Mouse (Mus musculus) liver, embryonic 14.5 days (tissue): ENCODE data around the gene Zranb3. TPM values are rescaled to one million over a fixed set of nuclear protein-coding genes. Genes with fewer than 3 reads are reported as not detected.
A peak's percentile ranks its signal among the peaks of the same experiment; 100 is the strongest.

Experiments used
- ATAC-seq: fragments of 200-750 bp; cut with Nextera tagmentation; 2 replicates; pipeline ENCODE4 v1.8.0; 2017; ENCODE audit warnings: moderate number of reproducible peaks, mild to moderate bottlenecking, moderate library complexity; ENCODE audit not compliant: insufficient read depth
- DNase-seq, 3 experiments: peaks; one replicate each; pipeline ENCODE4 v3.0.0-alpha.2; 2012 to 2013; ENCODE audit warnings: low read depth in 3 of 3, low spot score in 3 of 3
- H3K27ac ChIP-seq: fragments of 300-500 bp; sonication (generic); 2 replicates; pipeline ENCODE4 v1.5.1; 2014; ENCODE audit warnings: moderate library complexity, mild to moderate bottlenecking, control low read depth, inconsistent platforms
- H3K27me3 ChIP-seq: fragments of 300-500 bp; sonication (generic); 2 replicates; pipeline ENCODE4 v1.6.1; 2014; ENCODE audit warnings: mild to moderate bottlenecking, low read length, moderate library complexity; ENCODE audit not compliant: control insufficient read depth, insufficient read depth
- H3K36me3 ChIP-seq: fragments of 300-500 bp; sonication (generic); replicated peaks from 2 replicates; pipeline ENCODE4 v1.6.1; 2014; ENCODE audit warnings: low read depth; ENCODE audit not compliant: control insufficient read depth, insufficient read depth
- H3K4me1 ChIP-seq, 2 experiments: fragments of 200-500 bp in 1 of 2; fragments of 300-500 bp in 1 of 2; sonication (generic) in 1 of 2; replicated peaks; 2 replicates each; pipeline ENCODE4 v1.6.1; 2012 to 2014; ENCODE audit warnings: antibody characterized with exemption in 1 of 2, inconsistent platforms in 1 of 2, low read length in 1 of 2; ENCODE audit not compliant: control insufficient read depth in 2 of 2, insufficient read depth in 2 of 2
- H3K4me2 ChIP-seq: fragments of 300-500 bp; sonication (generic); 2 replicates; pipeline ENCODE4 v1.6.1; 2014; ENCODE audit warnings: low read depth, mild to moderate bottlenecking, control low read depth, moderate library complexity
- H3K4me3 ChIP-seq, 2 experiments: fragments of 200-500 bp in 1 of 2; fragments of 300-500 bp in 1 of 2; sonication (generic) in 1 of 2; 2 replicates each; pipeline ENCODE4 v1.5.1; 2012 to 2014; ENCODE audit warnings: low read depth in 2 of 2, low read length in 2 of 2, mild to moderate bottlenecking in 2 of 2, control low read depth in 1 of 2, inconsistent platforms in 1 of 2, moderate library complexity in 1 of 2; ENCODE audit not compliant: insufficient read depth in 1 of 2
- H3K9ac ChIP-seq: fragments of 300-500 bp; sonication (generic); replicated peaks from 2 replicates; pipeline ENCODE4 v1.6.1; 2014; ENCODE audit warnings: mild to moderate bottlenecking, control low read depth, moderate library complexity
- H3K9me3 ChIP-seq: fragments of 300-500 bp; sonication (generic); 2 replicates; pipeline ENCODE4 v1.6.1; 2016; ENCODE audit warnings: low read length, mixed read lengths; ENCODE audit not compliant: control insufficient read depth
- CTCF ChIP-seq: IDR thresholded peaks from 2 replicates; pipeline ENCODE4 v1.5.1; 2016; ENCODE audit warnings: antibody characterized with exemption, low read depth, control low read depth
- EP300 ChIP-seq: IDR thresholded peaks from 2 replicates; pipeline ENCODE4 v1.6.1; 2016; ENCODE audit warnings: antibody characterized with exemption, low read depth
- WGBS: fragments of 180-500 bp; shearing (Covaris S2); extraction: QIAGEN DNeasy Blood & Tissue Kit; methylation state at CpG from one replicate; pipeline ENCODE4 v1.1.7; 2014; ENCODE audit not compliant: insufficient replicate concordance; 5-methylcytosine and 5-hydroxymethylcytosine counted together
- polyA plus RNA-seq, 2 experiments: library from polyadenylated mRNA; depleted of rRNA in 1 of 2; stranded (reverse) in 1 of 2; unstranded in 1 of 2; fragments of >200 nt; fragmentation: Nextera tagmentation in 1 of 2; extraction: Ambion mirVana in 1 of 2; gene quantifications; 2 replicates each; pipeline versions ENCODE4 v1.2.1 to v1.2.3; 2012 to 2014

Gene Zranb3
- polyA plus RNA-seq, 2 experiments = 3.9 to 4.1 TPM

GRCm38 (mm10) chr1:127989876-127990731 lies 112.7 kb downstream of the Zranb3 start:
- DNase-seq (no peak), ATAC-seq (no peak)
- Histone ChIP-seq H3K4me1 (no peaks in the 10 kb centered on the region), H3K4me3 (no peak overlapping the region), H3K9ac (no peak overlapping the region), H3K4me2 (no peak overlapping the region), H3K9me3 (no peaks in the 10 kb centered on the region), H3K36me3 (no peaks in the 10 kb centered on the region), H3K27me3 (no peaks in the 10 kb centered on the region), H3K27ac (no peak overlapping the region)
- WGBS = 68% methylated on average over 9 of the region's 9 CpGs
- TF ChIP-seq CTCF (peak; percentile 36; the same call in 1 of the 2 replicates), EP300 (no peak)

- TF ChIP-seq CTCF (no peak), EP300 (no peak)
Measured at GRCm38 (mm10) chr1:127989387-127989786, 113.5 kb downstream of the Zranb3 start.

GRCm38 (mm10) chr1:127988246-127988645 lies 114.6 kb downstream of the Zranb3 start:
- ATAC-seq (no peak), DNase-seq (no peak)
- Histone ChIP-seq H3K27ac (no peak overlapping the region), H3K4me2 (no peak overlapping the region), H3K9ac (no peak overlapping the region), H3K4me3 (no peak overlapping the region), H3K9me3 (no peaks in the 10 kb centered on the region), H3K4me1 (no peaks in the 10 kb centered on the region), H3K36me3 (no peaks in the 10 kb centered on the region), H3K27me3 (no peaks in the 10 kb centered on the region)
- no peak for TF ChIP-seq EP300
- no peak for TF ChIP-seq CTCF
- 66% methylated on average over 3 of the region's 3 CpGs for WGBS

More at GRCm38 (mm10) chr1:127989387-127989786, 113.5 kb downstream of the Zranb3 start:
- Histone ChIP-seq H3K36me3 (no peaks in the 10 kb centered on the region), H3K27me3 (no peaks in the 10 kb centered on the region), H3K4me3 (no peak overlapping the region), H3K9ac (no peak overlapping the region), H3K9me3 (no peaks in the 10 kb centered on the region), H3K4me1 (no peaks in the 10 kb centered on the region), H3K27ac (no peak overlapping the region), H3K4me2 (no peak overlapping the region)
- 64% methylated on average over 4 of the region's 4 CpGs for WGBS
- DNase-seq = no peak
- no peak for ATAC-seq

- no peak overlapping the region for H3K9ac ChIP-seq
- H3K4me1 ChIP-seq = no peaks in the 10 kb centered on the region
Measured at GRCm38 (mm10) chr1:127985391-127985790, 117.5 kb downstream of the Zranb3 start.

GRCm38 (mm10) chr1:127983274-127983993 lies 119.4 kb downstream of the Zranb3 start:
- no peak for TF ChIP-seq EP300
- TF ChIP-seq CTCF = no peak
- H3K4me2 ChIP-seq = no peak overlapping the region
- no peak overlapping the region for H3K27ac ChIP-seq
- 78% methylated on average over 5 of the region's 5 CpGs for WGBS
- no peak overlapping the region for H3K9ac ChIP-seq
- H3K36me3 ChIP-seq = no peaks in the 10 kb centered on the region
- DNase-seq (no peak), ATAC-seq (no peak)
- no peaks in the 10 kb centered on the region for H3K9me3 ChIP-seq
- H3K4me3 ChIP-seq = no peak overlapping the region
- H3K27me3 ChIP-seq = no peaks in the 10 kb centered on the region
- H3K4me1 ChIP-seq = no peaks in the 10 kb centered on the region

More at GRCm38 (mm10) chr1:127985391-127985790, 117.5 kb downstream of the Zranb3 start:
- WGBS = 84% methylated on average over 3 of the region's 3 CpGs
- TF ChIP-seq CTCF (no peak), EP300 (no peak)
- Histone ChIP-seq H3K27ac (no peak overlapping the region), H3K4me2 (no peak overlapping the region), H3K27me3 (no peaks in the 10 kb centered on the region), H3K9me3 (no peaks in the 10 kb centered on the region), H3K4me3 (no peak overlapping the region), H3K36me3 (no peaks in the 10 kb centered on the region)
- DNase-seq (no peak), ATAC-seq (no peak)
